Mouse (Mus musculus) hindbrain, postnatal 0 days (tissue): ENCODE results near the gene Pum1. TPM values are rescaled to one million over a fixed set of nuclear protein-coding genes. Genes with fewer than 3 reads are reported as not detected.

ENCODE experiments used
- ATAC-seq: fragments of 200-750 bp; cut with Nextera tagmentation; 2 replicates; pipeline ENCODE4 v1.8.0; 2017; ENCODE audit warnings: mild to moderate bottlenecking, moderate TSS enrichment, moderate library complexity
- DNase-seq: peaks from one replicate; pipeline ENCODE4 v3.0.0-alpha.2; 2015; ENCODE audit warnings: low spot score
- H3K27ac ChIP-seq: fragments of 300-500 bp; sonication (generic); 2 replicates; pipeline ENCODE4 v1.5.1; 2014; ENCODE audit warnings: mild to moderate bottlenecking
- H3K27me3 ChIP-seq: fragments of 300-500 bp; sonication (generic); 2 replicates; pipeline ENCODE4 v1.6.1; 2014; ENCODE audit warnings: low read length, mixed read lengths; ENCODE audit not compliant: insufficient read depth
- H3K36me3 ChIP-seq: fragments of 300-500 bp; sonication (generic); 2 replicates; pipeline ENCODE4 v1.6.1; 2014; ENCODE audit warnings: low read length, mixed read lengths; ENCODE audit not compliant: insufficient read depth
- H3K4me1 ChIP-seq: fragments of 300-500 bp; sonication (generic); 2 replicates; pipeline ENCODE4 v1.6.1; 2014; ENCODE audit warnings: antibody characterized with exemption, low read length, mixed read lengths; ENCODE audit not compliant: insufficient read depth
- H3K4me2 ChIP-seq: fragments of 300-500 bp; sonication (generic); 2 replicates; pipeline ENCODE4 v1.6.1; 2014; ENCODE audit warnings: low read depth, mild to moderate bottlenecking, low read length, moderate library complexity, mixed read lengths
- H3K4me3 ChIP-seq: fragments of 300-500 bp; sonication (generic); 2 replicates; pipeline ENCODE4 v1.5.1; 2014; ENCODE audit warnings: low read length
- H3K9ac ChIP-seq: fragments of 300-500 bp; sonication (generic); replicated peaks from 2 replicates; pipeline ENCODE4 v1.6.1; 2014; ENCODE audit warnings: mild to moderate bottlenecking, low read length, moderate library complexity, mixed read lengths
- H3K9me3 ChIP-seq: fragments of 300-500 bp; sonication (generic); 2 replicates; pipeline ENCODE4 v1.6.1; 2016; ENCODE audit warnings: low read length, mixed read lengths
- CTCF ChIP-seq: IDR thresholded peaks from 2 replicates; pipeline ENCODE4 v1.5.1; 2016; ENCODE audit warnings: antibody characterized with exemption, control low read depth, low read depth
- WGBS: fragments of 180-500 bp; shearing (Covaris S2); extraction: QIAGEN DNeasy Blood & Tissue Kit; methylation state at CpG from one replicate; pipeline ENCODE4 v1.1.7; 2014; 5-methylcytosine and 5-hydroxymethylcytosine counted together
- polyA plus RNA-seq: library from polyadenylated mRNA; unstranded; fragments of >200 nt; fragmentation: Nextera tagmentation; extraction: Ambion mirVana; gene quantifications from 2 replicates; pipeline ENCODE4 v1.2.1, GENCODE M21; 2015
- total RNA-seq: library from RNA; depleted of rRNA; stranded (reverse); fragments of >200 nt; gene quantifications from 2 replicates; pipeline ENCODE4 v1.2.3, GENCODE M21; 2014

Pum1 gene
- total and polyA plus RNA-seq, 2 experiments from 2014 or later: 64.9 to 84.4 TPM

- H3K4me3 ChIP-seq: no peak overlapping the region
These were observed 56.2 kb downstream of the Pum1 start for GRCm38 (mm10) chr4:130719348-130719747.

GRCm38 (mm10) chr4:130722607-130723006, 59.5 kb downstream of the Pum1 start:
- no peak for TF ChIP-seq CTCF
- Histone ChIP-seq H3K4me3 (no peak overlapping the region), H3K4me1 (peaks cover 19% of the 10 kb centered on the region), H3K9ac (no peak overlapping the region), H3K9me3 (no peaks in the 10 kb centered on the region), H3K4me2 (no peak overlapping the region), H3K36me3 (0 out of 2 replicates have a peak, but pooled peaks cover 4% of the 10 kb centered on the region), H3K27me3 (no peaks in the 10 kb centered on the region), H3K27ac (no peak overlapping the region)
- no peak for DNase-seq
- WGBS: 19% methylated on average over 1 of the region's 1 CpGs
- ATAC-seq: no peak

More at GRCm38 (mm10) chr4:130719348-130719747, 56.2 kb downstream of the Pum1 start:
- WGBS: 81% methylated on average over 4 of the region's 4 CpGs
- peaks cover 9% of the 10 kb centered on the region; the same call in 1 of the 2 replicates for H3K4me1 ChIP-seq
- no peak overlapping the region for H3K27ac ChIP-seq
- H3K9ac ChIP-seq: no peak overlapping the region
- TF ChIP-seq CTCF: no peak
- ATAC-seq (no peak), DNase-seq (no peak)
- H3K4me2 ChIP-seq: no peak overlapping the region
- no peaks in the 10 kb centered on the region for H3K27me3 ChIP-seq
- no peaks in the 10 kb centered on the region for H3K9me3 ChIP-seq
- H3K36me3 ChIP-seq: 0 out of 2 replicates have a peak, but pooled peaks cover 4% of the 10 kb centered on the region

GRCm38 (mm10) chr4:130726118-130726517, 63.0 kb downstream of the Pum1 start:
- no peak overlapping the region for H3K4me3 ChIP-seq
- H3K9me3 ChIP-seq: no peaks in the 10 kb centered on the region
- H3K9ac ChIP-seq: no peak overlapping the region
- H3K27me3 ChIP-seq: no peaks in the 10 kb centered on the region
- no peaks in the 10 kb centered on the region for H3K36me3 ChIP-seq
- TF ChIP-seq CTCF: no peak
- no peak overlapping the region for H3K27ac ChIP-seq
- peak; percentile 22 for DNase-seq
- ATAC-seq: no peak
- WGBS: 14% methylated on average over 3 of the region's 3 CpGs
- H3K4me2 ChIP-seq: no peak overlapping the region
- peaks cover 15% of the 10 kb centered on the region; the same call in 1 of the 2 replicates for H3K4me1 ChIP-seq

DNA sequence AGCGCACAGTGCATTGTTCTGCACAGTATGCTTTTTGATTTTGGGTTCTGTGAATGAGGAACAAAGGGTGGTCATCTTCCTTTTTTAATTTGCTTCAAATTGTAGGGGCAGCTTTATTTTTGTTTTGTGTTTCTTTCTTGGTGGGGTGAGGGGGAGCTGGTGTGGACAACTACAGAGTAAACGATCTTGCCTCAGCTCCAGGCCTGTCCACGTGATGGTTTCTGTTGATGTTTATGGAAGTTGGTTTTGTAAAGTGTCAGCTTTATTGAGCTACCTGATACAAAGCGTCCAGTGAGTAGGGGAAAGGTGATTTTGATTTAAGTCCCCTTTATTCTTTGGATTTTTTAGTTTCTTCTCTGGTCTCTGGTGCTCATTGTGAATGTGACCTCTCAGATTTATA, 72.8 kb downstream of the Pum1 start:
- no peak for ATAC-seq
- H3K27me3 ChIP-seq: no peaks in the 10 kb centered on the region
- no peak overlapping the region for H3K4me3 ChIP-seq
- 78% methylated on average over 4 of the region's 4 CpGs for WGBS
- no peak overlapping the region for H3K27ac ChIP-seq
- DNase-seq: no peak
- H3K4me1 ChIP-seq: no peaks in the 10 kb centered on the region
- H3K9me3 ChIP-seq: no peaks in the 10 kb centered on the region
- no peak for TF ChIP-seq CTCF
- no peak overlapping the region for H3K4me2 ChIP-seq
- no peak overlapping the region for H3K9ac ChIP-seq
- no peaks in the 10 kb centered on the region for H3K36me3 ChIP-seq

DNA sequence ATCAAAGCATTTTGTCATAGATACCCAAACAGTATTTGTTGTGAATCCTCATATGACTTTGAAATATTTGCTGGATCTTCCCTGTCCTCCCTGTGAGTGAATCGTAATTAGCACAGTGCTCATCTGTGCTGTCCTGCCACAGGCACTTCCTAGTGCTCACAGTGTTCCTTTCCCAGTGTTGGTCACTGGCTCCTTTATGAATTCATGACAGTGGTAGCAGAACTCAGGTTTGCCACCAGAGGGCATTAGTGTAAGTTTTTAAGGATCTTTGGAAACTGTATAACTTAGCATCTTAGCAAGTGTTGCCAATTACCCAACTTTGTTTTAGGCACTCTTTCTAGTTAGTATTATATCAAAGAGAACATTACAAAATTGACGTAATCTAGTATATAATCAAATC, 75.4 kb downstream of the Pum1 start:
- TF ChIP-seq CTCF: peak; percentile 75
- 50% methylated on average over 2 of the region's 2 CpGs for WGBS
- ATAC-seq: no peak

DNA sequence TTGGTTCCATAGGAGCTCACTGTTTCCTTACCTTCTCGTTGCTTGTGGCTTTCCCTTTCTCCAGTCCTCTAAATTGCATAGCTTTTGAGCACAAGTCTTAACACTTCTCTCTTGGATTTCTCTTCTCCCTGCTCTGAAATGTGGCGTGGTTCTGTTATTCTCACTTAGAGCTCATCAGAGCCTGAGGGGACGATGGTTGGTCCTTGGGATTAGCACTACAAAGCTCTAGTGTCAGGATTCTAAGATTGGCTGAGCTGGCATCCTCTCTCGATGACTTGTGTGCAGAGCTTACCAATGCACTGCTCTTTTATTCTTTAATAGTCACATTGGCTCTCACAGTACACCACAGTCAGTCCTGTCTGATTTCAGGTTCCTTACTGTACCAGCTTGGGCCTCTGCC, 80.9 kb downstream of the Pum1 start:
- no peak overlapping the region for H3K4me2 ChIP-seq
- 60% methylated on average over 4 of the region's 4 CpGs for WGBS
- peaks cover 5% of the 10 kb centered on the region for H3K4me1 ChIP-seq
- TF ChIP-seq CTCF: no peak
- H3K27me3 ChIP-seq: no peaks in the 10 kb centered on the region
- no peak overlapping the region for H3K9ac ChIP-seq
- H3K27ac ChIP-seq: peak overlapping the region; percentile 51; the same call in 1 of the 2 replicates
- no peak overlapping the region for H3K4me3 ChIP-seq
- ATAC-seq: no peak
- peaks cover 25% of the 10 kb centered on the region; the same call in 1 of the 2 replicates for H3K36me3 ChIP-seq
- DNase-seq: peak; percentile 30
- H3K9me3 ChIP-seq: no peaks in the 10 kb centered on the region

More for the DNA sequence above, 75.4 kb downstream of the Pum1 start:
- DNase-seq: peak; percentile 85
- Histone ChIP-seq H3K36me3 (peaks cover 9% of the 10 kb centered on the region; the same call in 1 of the 2 replicates), H3K27me3 (no peaks in the 10 kb centered on the region), H3K9me3 (no peaks in the 10 kb centered on the region), H3K4me2 (no peak overlapping the region), H3K27ac (no peak overlapping the region), H3K4me1 (0 out of 2 replicates have a peak, but pooled peaks cover 2% of the 10 kb centered on the region), H3K4me3 (no peak overlapping the region), H3K9ac (no peak overlapping the region)

- no peak for TF ChIP-seq CTCF
- Histone ChIP-seq H3K4me1 (peaks cover 5% of the 10 kb centered on the region), H3K4me3 (no peak overlapping the region), H3K36me3 (peaks cover 37% of the 10 kb centered on the region; the same call in 1 of the 2 replicates), H3K4me2 (no peak overlapping the region), H3K27me3 (no peaks in the 10 kb centered on the region), H3K9ac (no peak overlapping the region), H3K27ac (no peak overlapping the region), H3K9me3 (no peaks in the 10 kb centered on the region)
- ATAC-seq: no peak
- no peak for DNase-seq
- 61% methylated on average over 5 of the region's 5 CpGs for WGBS
These were observed 82.6 kb downstream of the Pum1 start for GRCm38 (mm10) chr4:130745561-130746306.
